Mouse (Mus musculus): ENCODE results near the gene Rbfox3.

DNA sequence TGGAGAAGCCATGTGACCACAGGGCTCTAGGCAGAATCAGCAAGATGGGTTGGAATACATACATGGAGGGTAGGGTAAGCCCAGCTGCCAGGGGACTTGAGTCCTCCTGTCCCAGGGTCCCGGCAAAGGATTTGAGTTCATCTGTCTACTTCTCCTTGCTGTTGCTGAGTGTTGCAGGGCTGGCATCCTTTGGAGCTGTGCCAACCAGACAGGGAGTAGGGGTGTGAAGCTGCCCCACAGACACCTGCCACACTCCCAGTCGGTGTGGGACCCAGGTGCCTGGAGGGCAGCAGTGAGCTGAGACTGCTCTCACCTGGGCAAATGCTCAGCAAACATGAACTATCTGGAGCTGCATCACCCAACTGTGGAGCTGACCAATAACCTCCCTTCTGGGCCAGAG, 390.5 kb downstream of the Rbfox3 start:
- TF ChIP-seq POLR2A (IDR thresholded peaks at IDR 0.05; ENCODE audit: borderline replicate concordance, insufficient read depth, low read length) (no peak), CTCF (IDR thresholded peaks at IDR 0.05; ENCODE audit: borderline replicate concordance, insufficient read depth, low read depth, low read length) (no peak)
